Mouse (Mus musculus) cortical plate, adult 2 months (tissue): Measurements from ENCODE around the gene Hspb2.

Source experiments
- CTCF ChIP-seq: fragments of 200-500 bp; IDR thresholded peaks from 2 replicates; pipeline ENCODE4 v1.5.1; 2011; ENCODE audit warnings: mild to moderate bottlenecking, control low read depth, low read length; ENCODE audit not compliant: insufficient read depth; ENCODE audit errors: extremely low read depth
- POLR2A ChIP-seq: fragments of 200-500 bp; IDR thresholded peaks from 2 replicates; pipeline ENCODE4 v1.6.1; 2011; ENCODE audit warnings: mild to moderate bottlenecking, low read length, control low read depth; ENCODE audit not compliant: insufficient read depth; ENCODE audit errors: extremely low read depth

GRCm38 (mm10) chr9:50752784-50753615 is 846 bp upstream of the Hspb2 start:
- peak; percentile 61 for TF ChIP-seq POLR2A
- no peak for TF ChIP-seq CTCF
